Mouse (Mus musculus): Measurements from ENCODE around the gene Col5a2.

DNA sequence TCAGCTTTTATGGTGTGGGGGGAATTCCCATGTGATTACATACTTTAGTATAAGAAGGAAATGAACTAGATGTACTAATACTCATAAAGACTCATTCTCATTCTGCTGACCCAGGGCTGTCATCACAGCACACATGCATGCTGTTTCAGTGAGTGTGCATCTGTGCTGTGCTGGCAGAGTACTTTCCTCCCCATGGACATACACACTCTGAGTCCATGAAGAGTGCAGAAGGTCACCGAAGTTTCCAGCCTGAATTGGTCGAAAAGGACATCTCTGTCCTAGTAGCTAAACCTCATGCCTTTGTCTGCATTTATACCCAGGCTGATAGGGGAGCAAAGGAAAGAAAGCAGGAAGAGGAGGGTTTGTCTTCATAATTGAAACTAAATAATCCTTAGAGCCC lies 83.2 kb downstream of the Col5a2 start:
- TF ChIP-seq NRF1 (IDR thresholded peaks at IDR 0.05; ENCODE audit: low read depth, low read length) (no peak), TCF12 (IDR thresholded peaks at IDR 0.05; ENCODE audit: low read depth, low read length) (no peak), CTCF (conservative IDR thresholded peaks at IDR 0.05 in 1 of 2, IDR thresholded peaks at IDR 0.05 in 1 of 2; ENCODE audit: low read depth in 2 of 2, low read length in 2 of 2) (no peak), JUN (IDR thresholded peaks at IDR 0.05; ENCODE audit: insufficient read depth, low read depth, low read length) (no peak), JUND (conservative IDR thresholded peaks at IDR 0.05; ENCODE audit: low read depth, low read length) (no peak), POLR2A (IDR thresholded peaks at IDR 0.05; ENCODE audit: low read depth, low read length) (no peak), USF2 (conservative IDR thresholded peaks at IDR 0.05; ENCODE audit: low read depth, low read length) (no peak)
